Mouse (Mus musculus) B cell, adult (primary cell): ENCODE data around the gene Sprr2a2. TPM values are rescaled to one million over a fixed set of nuclear protein-coding genes. Genes with fewer than 3 reads are reported as not detected.

Experiments used
- total RNA-seq: library from RNA; stranded (reverse); gene quantifications from 4 replicates; pipeline ENCODE4 v1.2.4, GENCODE M21; 2023; ENCODE audit not compliant: inconsistent age

Gene Sprr2a2
- not detected in 4 replicates for total RNA-seq

DNA sequence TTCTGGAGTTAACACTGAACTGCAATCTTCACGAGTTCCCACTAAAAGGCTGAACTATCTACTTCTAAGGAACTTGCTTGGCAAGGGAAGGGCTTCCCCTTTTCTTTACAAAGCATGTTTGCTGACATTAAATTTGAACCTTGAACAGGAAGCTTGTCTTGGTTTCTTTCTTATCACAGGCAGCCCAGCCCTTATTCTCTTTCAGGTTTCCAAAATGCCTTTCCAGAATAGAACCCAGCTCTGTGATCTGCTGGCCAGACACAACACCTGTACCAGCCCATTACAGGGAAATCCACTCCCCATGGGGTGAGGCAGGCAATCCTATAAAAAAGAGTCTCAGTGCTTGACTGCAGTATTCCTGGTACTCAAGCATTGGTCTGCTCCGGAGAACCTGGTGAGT is at the start of gene Sprr2a2, which contains the start of gene Sprr2a1:
TSS of gene Sprr2a2 (plus strand) at position 352 of the 400 bp plus-strand sequence.
TSS of gene Sprr2a1 (plus strand) at position 231 of the 400 bp plus-strand sequence.

DNA sequence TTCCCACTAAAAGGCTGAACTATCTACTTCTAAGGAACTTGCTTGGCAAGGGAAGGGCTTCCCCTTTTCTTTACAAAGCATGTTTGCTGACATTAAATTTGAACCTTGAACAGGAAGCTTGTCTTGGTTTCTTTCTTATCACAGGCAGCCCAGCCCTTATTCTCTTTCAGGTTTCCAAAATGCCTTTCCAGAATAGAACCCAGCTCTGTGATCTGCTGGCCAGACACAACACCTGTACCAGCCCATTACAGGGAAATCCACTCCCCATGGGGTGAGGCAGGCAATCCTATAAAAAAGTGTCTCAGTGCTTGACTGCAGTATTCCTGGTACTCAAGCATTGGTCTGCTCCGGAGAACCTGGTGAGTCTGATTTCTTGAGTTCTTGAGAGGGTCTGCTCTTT is 69.4 kb downstream of the Sprr2a2 start, which contains the start of gene Sprr2a3:
TSS of gene Sprr2a3 (plus strand) at position 317 of the 400 bp plus-strand sequence.

Other genes starting within 250 kb of the Sprr2a2 start
- gene Pglyrp3, start 201.3 kb upstream of the Sprr2a2 start, total RNA-seq, result not detected in 4 replicates
- gene Lor, start 132.8 kb upstream of the Sprr2a2 start, total RNA-seq, result not detected in 4 replicates
- not detected in 4 replicates for gene Prr9, start 92.0 kb upstream of the Sprr2a2 start, total RNA-seq
- gene Lelp1, start 73.2 kb upstream of the Sprr2a2 start, total RNA-seq, result not detected in 4 replicates
- gene Sprr2a1, start 121 bp upstream of the Sprr2a2 start, total RNA-seq, result not detected in 4 replicates
- not detected in 4 replicates for gene Sprr2a3, start 69.5 kb downstream of the Sprr2a2 start, total RNA-seq
- not detected in 4 replicates for gene Sprr2b, start 100.7 kb downstream of the Sprr2a2 start, total RNA-seq
- gene Sprr2d, start 123.2 kb downstream of the Sprr2a2 start, total RNA-seq, result not detected in 4 replicates
- gene Sprr2e, start 136.2 kb downstream of the Sprr2a2 start, total RNA-seq, result not detected in 4 replicates
- gene Sprr2f, start 149.3 kb downstream of the Sprr2a2 start, total RNA-seq, result not detected in 4 replicates
- gene Sprr2h, start 169.8 kb downstream of the Sprr2a2 start, total RNA-seq, result not detected in 4 replicates
- not detected in 4 replicates for gene Sprr2i, start 192.1 kb downstream of the Sprr2a2 start, total RNA-seq
- not detected in 4 replicates for gene Sprr2j-ps, start 202.2 kb downstream of the Sprr2a2 start, total RNA-seq
- 0.77 to 2.1 TPM in 2 of 4 replicates, not detected in the others for gene Gm9774, start 213.5 kb downstream of the Sprr2a2 start, total RNA-seq
- not detected in 4 replicates for gene Sprr2k, start 216.7 kb downstream of the Sprr2a2 start, total RNA-seq
- not detected in 4 replicates for gene Sprr1b, start 222.9 kb downstream of the Sprr2a2 start, total RNA-seq
- gene Sprr3, start 242.8 kb downstream of the Sprr2a2 start, total RNA-seq, result not detected in 4 replicates